Mouse (Mus musculus): ENCODE measurements around the gene Fbxo10. TPM values are rescaled to one million over a fixed set of nuclear protein-coding genes. Genes with fewer than 3 reads are reported as not detected.
"Not testable (repeated sequence)": the region's sequence is repeated elsewhere in the genome, so short reads cannot be mapped to it uniquely, and the experiment has no call there.

Gene Fbxo10
- polyA plus RNA-seq, 1 experiment from 2014 or later, result 18.0 TPM

DNA sequence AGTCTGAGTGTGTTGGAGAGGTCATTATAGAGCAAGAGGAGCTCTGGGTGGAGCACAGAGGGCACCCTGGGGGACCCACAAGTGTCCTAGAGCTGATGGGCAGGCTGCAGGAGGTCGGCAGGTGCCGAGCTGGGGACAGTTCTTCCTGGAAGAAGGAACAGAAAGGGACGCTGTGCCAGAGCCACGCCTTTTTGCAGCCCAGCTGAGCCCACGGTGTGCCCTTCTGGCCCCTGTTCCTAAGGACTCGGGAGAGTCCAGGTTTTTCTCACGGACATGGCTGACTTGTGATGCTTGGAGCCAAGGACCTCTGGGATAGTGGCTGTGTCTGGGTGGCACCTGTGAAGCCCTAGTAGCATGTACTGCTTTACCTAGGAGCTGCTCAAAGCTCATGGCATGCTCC is 43.6 kb downstream of the Fbxo10 start:
- ATAC-seq (ENCODE audit: low FRiP score), result no peak
- Histone ChIP-seq H3K9me3 (no peaks in the 10 kb centered on the region), H3K27me3 (no peaks in the 10 kb centered on the region), H3K27ac (no peak overlapping the region), H3K4me3 (replicated peaks) (no peak overlapping the region), H3K4me2 (no peak overlapping the region), H3K9ac (no peak overlapping the region), H3K36me3 (replicated peaks) (peaks cover 65% of the 10 kb centered on the region), H3K4me1 (no peaks in the 10 kb centered on the region)
- WGBS, result 78% methylated on average over 7 of the region's 7 CpGs

- not testable (repeated sequence) for H3K27ac ChIP-seq; H3K9ac ChIP-seq; H3K4me1 ChIP-seq; ATAC-seq (ENCODE audit: low FRiP score); H3K27me3 ChIP-seq; H3K4me2 ChIP-seq; H3K4me3 ChIP-seq (replicated peaks); H3K9me3 ChIP-seq
- WGBS, result 94% methylated on average over 7 of the region's 7 CpGs
- peaks cover 65% of the 10 kb centered on the region for H3K36me3 ChIP-seq (replicated peaks)
Measured at GRCm38 (mm10) chr4:45039546-45039945, 44.9 kb downstream of the Fbxo10 start.

DNA sequence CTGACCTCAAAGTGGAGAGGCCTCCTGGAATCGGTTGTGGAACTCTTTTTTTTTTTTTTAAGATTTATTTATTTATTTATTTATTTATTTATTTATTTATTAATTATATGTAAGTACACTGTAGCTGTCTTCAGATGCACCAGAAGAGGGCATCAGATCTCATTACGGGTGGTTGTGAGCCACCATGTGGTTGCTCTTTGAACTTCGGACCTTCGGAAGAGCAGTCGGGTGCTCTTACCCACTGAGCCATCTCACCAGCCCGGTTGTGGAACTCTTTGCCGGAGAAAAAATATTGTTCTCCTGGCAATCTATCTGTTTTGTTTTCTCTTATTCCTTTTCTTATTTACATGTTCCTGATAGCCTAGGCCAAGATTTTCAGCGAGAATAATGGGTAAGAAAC is 45.5 kb downstream of the Fbxo10 start:
- 69% methylated on average over 8 of the region's 8 CpGs for WGBS
- H3K36me3 ChIP-seq (replicated peaks), result peaks cover 64% of the 10 kb centered on the region

DNA sequence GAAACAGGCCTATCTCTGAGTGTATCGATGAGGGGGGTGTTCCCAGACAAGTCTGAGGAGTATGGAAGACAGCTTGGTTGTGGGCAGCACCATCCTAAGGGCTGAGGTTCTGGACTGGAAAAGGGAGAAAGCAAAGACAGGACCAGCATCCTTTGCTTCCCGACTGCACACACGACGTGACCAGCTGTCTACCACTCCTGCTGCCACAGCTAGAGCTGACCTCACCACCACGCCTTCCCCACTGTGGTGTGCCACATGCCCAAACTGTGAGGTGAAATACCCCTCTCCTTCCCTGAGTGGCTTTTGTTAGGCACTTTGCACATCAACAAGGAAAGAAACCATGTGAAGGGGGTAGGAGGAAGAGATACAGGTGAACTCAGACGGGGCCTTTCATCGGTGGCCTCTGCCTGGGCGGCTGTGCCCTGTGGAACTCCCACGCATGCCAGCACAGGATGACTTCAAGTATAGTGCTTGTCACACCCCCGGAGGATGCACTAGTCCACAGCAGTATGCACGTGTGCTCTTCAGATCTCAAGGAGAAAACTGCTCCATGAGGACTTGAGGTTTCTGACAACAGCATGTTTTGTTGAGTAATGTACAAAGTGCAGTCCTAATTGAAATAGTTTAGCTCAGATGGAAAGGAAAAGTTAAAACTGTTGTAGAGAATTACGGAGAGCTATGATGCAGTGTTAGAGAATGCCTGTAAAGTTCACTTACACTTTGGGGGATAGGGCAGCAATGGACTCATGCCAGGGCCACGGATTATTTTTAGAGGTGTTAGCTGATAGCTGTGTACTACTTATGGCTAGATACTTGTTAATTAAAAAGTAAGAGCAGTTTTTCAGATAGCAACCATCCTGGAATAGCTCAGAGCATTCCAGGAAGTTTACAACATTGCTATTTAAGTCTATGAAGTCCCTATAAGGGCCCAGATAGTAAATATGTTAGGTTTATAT is 46.7 kb downstream of the Fbxo10 start:
- 93% methylated on average over 13 of the region's 13 CpGs for WGBS
- no peak overlapping the region for H3K4me3 ChIP-seq (replicated peaks)
- peaks cover 65% of the 10 kb centered on the region for H3K36me3 ChIP-seq (replicated peaks)
- no peak overlapping the region for H3K27ac ChIP-seq
- no peak for ATAC-seq (ENCODE audit: low FRiP score)
- H3K4me2 ChIP-seq, result no peak overlapping the region
- H3K9me3 ChIP-seq, result no peaks in the 10 kb centered on the region
- H3K27me3 ChIP-seq, result no peaks in the 10 kb centered on the region
- H3K9ac ChIP-seq, result no peak overlapping the region
- H3K4me1 ChIP-seq, result no peaks in the 10 kb centered on the region

More for the DNA sequence above, 45.5 kb downstream of the Fbxo10 start:
- H3K27ac ChIP-seq; ATAC-seq (ENCODE audit: low FRiP score); H3K27me3 ChIP-seq; H3K4me3 ChIP-seq (replicated peaks); H3K9ac ChIP-seq; H3K9me3 ChIP-seq; H3K4me1 ChIP-seq; H3K4me2 ChIP-seq: not testable (repeated sequence)

GRCm38 (mm10) chr4:45036571-45036970 is 47.8 kb downstream of the Fbxo10 start:
- no peak overlapping the region for H3K4me2 ChIP-seq
- no peaks in the 10 kb centered on the region for H3K9me3 ChIP-seq
- no peaks in the 10 kb centered on the region for H3K4me1 ChIP-seq
- no peak for ATAC-seq (ENCODE audit: low FRiP score)
- H3K4me3 ChIP-seq (replicated peaks), result no peak overlapping the region
- H3K27me3 ChIP-seq, result no peaks in the 10 kb centered on the region
- no peak overlapping the region for H3K9ac ChIP-seq
- peaks cover 71% of the 10 kb centered on the region for H3K36me3 ChIP-seq (replicated peaks)
- no peak overlapping the region for H3K27ac ChIP-seq
- WGBS, result 77% methylated on average over 5 of the region's 5 CpGs

DNA sequence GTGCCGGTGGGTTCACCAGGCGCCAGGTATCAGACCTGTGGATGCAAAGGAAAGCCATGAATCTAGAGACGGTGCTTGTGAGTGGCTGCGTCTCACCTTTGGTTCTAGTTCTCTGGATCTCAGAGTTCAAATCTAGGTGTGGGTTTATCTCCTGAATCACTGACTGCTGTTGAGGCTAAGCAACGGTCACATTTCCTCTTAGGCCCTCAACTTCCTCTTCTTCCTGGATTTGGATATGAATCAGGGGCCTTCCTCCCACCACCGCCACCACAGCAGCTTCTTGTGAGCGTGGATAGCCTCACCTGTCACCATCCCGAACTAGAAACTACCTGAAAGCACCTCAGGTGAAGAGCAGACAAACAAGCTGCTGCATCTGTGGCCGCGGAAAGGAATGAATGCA is 48.4 kb downstream of the Fbxo10 start:
- no peak overlapping the region for H3K4me2 ChIP-seq
- no peak for ATAC-seq (ENCODE audit: low FRiP score)
- no peaks in the 10 kb centered on the region for H3K9me3 ChIP-seq
- no peaks in the 10 kb centered on the region for H3K4me1 ChIP-seq
- H3K36me3 ChIP-seq (replicated peaks), result peaks cover 68% of the 10 kb centered on the region
- 92% methylated on average over 10 of the region's 10 CpGs for WGBS
- no peaks in the 10 kb centered on the region for H3K27me3 ChIP-seq
- no peak overlapping the region for H3K9ac ChIP-seq
- no peak overlapping the region for H3K27ac ChIP-seq
- H3K4me3 ChIP-seq (replicated peaks), result no peak overlapping the region

GRCm38 (mm10) chr4:45034693-45035628 is 49.4 kb downstream of the Fbxo10 start:
- no peak overlapping the region for H3K4me3 ChIP-seq (replicated peaks)
- H3K9ac ChIP-seq, result no peak overlapping the region
- H3K27ac ChIP-seq, result no peak overlapping the region
- no peaks in the 10 kb centered on the region for H3K27me3 ChIP-seq
- H3K36me3 ChIP-seq (replicated peaks), result peaks cover 72% of the 10 kb centered on the region
- no peaks in the 10 kb centered on the region for H3K9me3 ChIP-seq
- 87% methylated on average over 16 of the region's 16 CpGs for WGBS
- no peak for ATAC-seq (ENCODE audit: low FRiP score)
- H3K4me1 ChIP-seq, result no peaks in the 10 kb centered on the region
- no peak overlapping the region for H3K4me2 ChIP-seq

DNA sequence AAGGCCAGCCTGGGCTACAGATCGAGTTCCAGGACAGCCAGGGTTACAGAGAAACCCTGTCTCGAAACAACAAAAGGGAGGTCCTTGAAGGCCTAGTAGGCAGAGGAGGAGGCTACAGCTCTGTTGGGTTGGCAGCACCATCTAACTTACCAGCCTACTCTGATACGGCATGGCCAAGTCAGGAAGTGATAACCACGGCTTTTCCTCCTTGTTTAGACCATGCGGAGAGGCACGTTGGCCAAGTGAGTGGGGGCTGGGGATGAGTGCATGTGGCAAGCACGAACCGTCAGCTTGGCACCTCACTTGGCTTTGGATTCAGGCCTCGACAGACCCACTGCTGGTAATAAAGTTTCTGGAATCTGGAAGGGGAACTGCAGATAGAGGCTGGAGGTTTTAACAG is 51.8 kb downstream of the Fbxo10 start:
- no peak overlapping the region for H3K4me2 ChIP-seq
- no peak for ATAC-seq (ENCODE audit: low FRiP score)
- H3K4me3 ChIP-seq (replicated peaks), result no peak overlapping the region
- H3K4me1 ChIP-seq, result no peaks in the 10 kb centered on the region
- H3K9ac ChIP-seq, result no peak overlapping the region
- H3K27ac ChIP-seq, result no peak overlapping the region
- WGBS, result 92% methylated on average over 9 of the region's 9 CpGs
- peaks cover 84% of the 10 kb centered on the region for H3K36me3 ChIP-seq (replicated peaks)
- H3K9me3 ChIP-seq, result no peaks in the 10 kb centered on the region
- no peaks in the 10 kb centered on the region for H3K27me3 ChIP-seq

GRCm38 (mm10) chr4:45026459-45026858 is 57.9 kb downstream of the Fbxo10 start:
- 87% methylated on average over 4 of the region's 4 CpGs for WGBS
- Histone ChIP-seq H3K4me3 (replicated peaks) (no peak overlapping the region), H3K4me2 (no peak overlapping the region), H3K4me1 (no peaks in the 10 kb centered on the region), H3K27ac (no peak overlapping the region), H3K9me3 (no peaks in the 10 kb centered on the region), H3K36me3 (replicated peaks) (peaks cover 53% of the 10 kb centered on the region), H3K9ac (no peak overlapping the region), H3K27me3 (no peaks in the 10 kb centered on the region)
- ATAC-seq (ENCODE audit: low FRiP score), result no peak

DNA sequence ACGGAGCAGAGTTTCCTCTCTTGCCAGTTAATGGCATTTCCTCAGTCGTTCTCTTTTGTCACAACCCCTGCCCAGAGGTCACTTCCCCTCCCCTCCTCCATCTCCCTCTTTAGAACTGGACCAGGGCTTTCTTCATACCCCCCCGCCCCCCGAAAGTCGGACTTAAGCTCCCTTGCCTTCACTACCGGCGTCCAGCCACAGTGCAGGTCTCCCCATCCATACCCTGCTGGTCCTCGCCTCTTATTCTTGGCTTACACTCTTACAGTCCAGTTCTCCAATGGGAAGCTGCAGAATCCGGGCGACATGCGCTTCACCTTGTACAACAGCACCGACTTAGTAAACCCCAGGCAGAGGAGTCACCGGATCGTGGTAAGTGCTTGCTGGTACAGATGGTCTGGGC is 65.4 kb downstream of the Fbxo10 start:
- peaks cover 26% of the 10 kb centered on the region for H3K4me1 ChIP-seq
- WGBS, result under 1% methylated on average over 14 of the region's 14 CpGs
- H3K4me3 ChIP-seq (replicated peaks), result peak overlapping the region; percentile 75
- no peaks in the 10 kb centered on the region for H3K27me3 ChIP-seq
- peak overlapping the region; percentile 97 for H3K4me2 ChIP-seq
- H3K9me3 ChIP-seq, result no peaks in the 10 kb centered on the region
- no peak; the same call in 1 of the 2 replicates for ATAC-seq (ENCODE audit: low FRiP score)
- H3K36me3 ChIP-seq (replicated peaks), result peaks cover 4% of the 10 kb centered on the region
- peak overlapping the region; percentile 63 for H3K9ac ChIP-seq
- H3K27ac ChIP-seq, result no peak overlapping the region

- Histone ChIP-seq H3K27ac (0 out of 2 replicates have a peak within 1 kb of the TSS, but pooled peaks have one; percentile 25), H3K4me2 (peak within 1 kb of the TSS; percentile 97), H3K36me3 (replicated peaks) (no peaks in the 10 kb centered on the region; the same call in 1 of the 2 replicates), H3K9me3 (no peaks in the 10 kb centered on the region), H3K27me3 (no peaks in the 10 kb centered on the region), H3K4me3 (replicated peaks) (peak within 1 kb of the TSS; percentile 75), H3K9ac (peak within 1 kb of the TSS; percentile 63), H3K4me1 (peaks cover 29% of the 10 kb centered on the region)
- under 1% methylated on average over 29 of the region's 29 CpGs for WGBS
- peak; percentile 95 for ATAC-seq (ENCODE audit: low FRiP score)
Measured at GRCm38 (mm10) chr4:45018452-45018980, 65.9 kb downstream of the Fbxo10 start, which contains the start of gene Polr1e. TSS of gene Polr1e (plus strand) at chr4:45018583.

- Histone ChIP-seq H3K27ac (no peak overlapping the region), H3K4me2 (no peak overlapping the region), H3K4me3 (replicated peaks) (no peak overlapping the region), H3K9me3 (no peaks in the 10 kb centered on the region), H3K4me1 (peaks cover 35% of the 10 kb centered on the region), H3K27me3 (no peaks in the 10 kb centered on the region), H3K36me3 (replicated peaks) (no peaks in the 10 kb centered on the region), H3K9ac (no peak overlapping the region; the same call in 1 of the 2 replicates)
- 7% methylated on average over 3 of the region's 3 CpGs for WGBS
- no peak for ATAC-seq (ENCODE audit: low FRiP score)
Measured at GRCm38 (mm10) chr4:45015615-45016014, 68.8 kb downstream of the Fbxo10 start.

All from forebrain, embryonic 12.5 days (tissue).